Mouse (Mus musculus) CD8-positive naive resting alpha-beta T cell, adult 2 months (primary cell): ENCODE measurements at regions not wholly inside any gene's neighbourhood (a gene's known extent, or its start where the extent isn't known, plus 50 kb on each side); places are given as distances from the start of the nearest gene placed in this dataset.

Experiments used
- DNase-seq, 2 experiments: peaks; one replicate each; pipeline ENCODE4 v3.0.0; 2022; ENCODE audit warnings: low read depth in 2 of 2, low spot score in 2 of 2

DNA sequence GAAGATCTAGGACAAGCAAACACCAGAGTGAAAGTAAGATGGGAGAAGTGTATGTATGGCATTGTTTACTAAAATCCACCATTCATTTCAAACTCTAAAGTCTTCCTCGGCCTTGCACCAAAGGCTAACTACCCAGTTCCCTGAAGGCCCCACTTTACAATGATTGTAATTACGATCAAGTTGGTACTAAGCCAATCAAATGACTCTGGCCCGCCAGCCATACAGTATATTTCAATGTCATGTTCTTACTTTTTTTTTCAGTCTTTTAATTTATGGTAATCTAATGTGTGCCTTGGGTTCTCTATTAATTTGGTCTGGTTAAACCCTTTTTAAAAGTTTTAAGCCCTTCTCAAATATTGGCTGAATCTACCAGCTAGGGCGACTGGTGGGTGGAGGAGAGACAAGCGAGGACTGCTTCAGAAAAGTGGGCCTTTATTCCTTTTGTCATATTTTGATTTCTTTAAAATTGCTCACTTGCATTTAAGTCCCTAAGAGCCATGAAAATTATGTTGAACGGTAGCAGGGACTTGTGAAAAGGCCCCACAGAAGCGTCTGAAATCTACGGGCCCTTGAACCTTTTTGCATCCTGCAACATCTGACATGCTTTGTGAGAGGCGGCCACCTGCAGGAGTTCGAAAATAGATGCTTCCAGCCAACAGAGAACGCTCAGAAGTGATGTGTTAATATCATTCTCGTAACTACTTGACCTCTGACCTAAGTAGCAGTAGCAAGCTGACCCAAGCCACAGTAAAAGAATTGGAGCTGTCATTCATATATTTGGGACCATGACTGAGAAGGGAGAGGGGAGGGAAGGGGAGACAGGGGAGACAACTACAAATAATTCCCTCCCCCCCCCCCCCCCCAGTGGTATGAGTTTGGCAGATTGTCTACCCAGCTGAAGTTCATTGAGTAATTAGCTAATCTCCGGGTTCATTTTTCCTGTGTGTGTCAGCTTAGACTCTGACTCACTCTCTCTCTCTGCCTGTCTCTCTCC is 197.2 kb downstream of the Cdca7 start:
- DNase-seq: no peak

DNA sequence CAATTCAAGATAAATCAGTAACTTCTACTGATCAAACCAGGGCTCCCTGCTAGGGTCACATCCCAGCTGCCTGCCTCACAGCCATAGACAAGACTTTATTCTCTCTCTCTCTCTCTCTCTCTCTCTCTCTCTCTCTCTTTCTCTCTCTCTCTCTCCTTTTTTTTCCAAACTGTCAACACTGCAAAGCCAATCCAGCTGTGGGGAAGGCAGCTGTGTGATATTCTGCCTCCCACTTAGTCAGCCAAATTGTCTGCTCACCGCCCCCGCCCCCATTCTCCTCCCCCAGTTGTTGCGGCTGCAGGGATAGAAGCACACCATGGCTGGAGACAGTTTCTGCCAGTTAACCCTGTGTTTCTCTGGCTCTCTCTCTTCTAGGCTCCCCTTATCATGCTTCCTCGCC is 198.3 kb downstream of the Cdca7 start:
- no peak for DNase-seq

DNA sequence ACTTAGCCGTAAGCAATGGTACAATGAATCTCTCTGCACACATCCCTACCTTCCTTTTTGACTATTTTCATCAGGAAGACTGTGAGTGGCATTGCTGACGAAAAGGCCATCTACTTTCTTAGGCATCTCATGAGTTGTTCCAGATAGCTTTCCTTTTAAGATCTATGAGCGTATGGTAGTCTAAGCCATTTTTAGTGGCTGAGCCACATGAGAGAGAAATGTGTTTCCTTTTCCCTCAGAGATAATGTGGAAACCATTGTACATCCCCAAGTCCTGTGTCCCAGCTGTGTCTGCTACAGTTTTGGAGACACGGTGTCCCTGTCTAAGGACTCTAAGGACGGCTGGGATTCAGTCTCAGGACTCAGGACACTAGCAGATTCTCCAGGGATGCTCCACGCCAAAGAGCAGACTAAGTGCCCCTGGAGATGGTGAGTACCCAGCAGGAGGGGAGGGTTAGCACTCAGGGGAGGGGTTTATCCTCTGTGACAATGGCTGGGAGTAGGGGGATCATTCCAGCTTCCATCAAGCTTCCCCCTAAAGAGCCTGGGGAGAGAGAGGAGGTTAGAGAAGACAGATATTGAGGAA is 199.0 kb downstream of the Cdca7 start:
- no peak for DNase-seq

DNA sequence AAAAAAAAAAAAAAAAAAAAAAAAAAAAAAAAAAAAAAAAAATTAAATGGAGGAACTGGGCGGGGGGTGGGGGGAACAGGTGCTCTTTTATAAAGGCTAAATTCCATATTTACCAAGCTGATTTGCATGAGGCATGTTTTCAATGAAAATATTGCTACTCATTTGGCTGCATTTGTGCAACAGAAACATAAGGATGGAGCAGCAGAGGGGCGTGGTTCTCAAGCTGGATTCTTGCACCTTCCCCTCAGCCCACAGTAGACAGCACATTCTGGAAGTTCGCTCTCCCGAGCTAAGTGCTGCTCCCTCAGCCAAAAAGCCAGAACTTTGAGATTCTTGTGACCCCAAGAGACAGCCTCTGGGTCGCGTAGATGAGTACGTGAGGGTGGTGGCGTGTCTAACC is 201.8 kb downstream of the Cdca7 start:
- DNase-seq: no peak

DNA sequence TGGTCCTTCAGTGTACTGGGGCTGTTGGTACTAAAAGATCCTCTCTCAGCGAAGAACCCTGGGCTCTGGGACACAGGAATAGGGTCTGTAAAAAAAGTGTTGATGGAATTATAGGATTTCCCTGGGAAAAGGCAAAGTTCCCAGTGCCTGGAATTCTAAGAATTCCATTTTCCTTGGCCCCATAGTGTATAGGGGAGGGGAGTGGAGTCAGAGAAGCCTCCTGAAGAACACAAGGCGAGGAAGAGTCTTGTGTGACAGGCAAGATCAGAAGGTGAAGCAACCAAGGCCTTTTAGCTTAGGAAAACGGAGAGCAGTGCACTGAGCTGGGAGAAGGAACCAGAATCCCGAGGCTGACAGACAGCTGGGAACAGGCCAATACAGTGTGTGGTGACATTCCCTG is 212.1 kb downstream of the Cdca7 start:
- no peak for DNase-seq

DNA sequence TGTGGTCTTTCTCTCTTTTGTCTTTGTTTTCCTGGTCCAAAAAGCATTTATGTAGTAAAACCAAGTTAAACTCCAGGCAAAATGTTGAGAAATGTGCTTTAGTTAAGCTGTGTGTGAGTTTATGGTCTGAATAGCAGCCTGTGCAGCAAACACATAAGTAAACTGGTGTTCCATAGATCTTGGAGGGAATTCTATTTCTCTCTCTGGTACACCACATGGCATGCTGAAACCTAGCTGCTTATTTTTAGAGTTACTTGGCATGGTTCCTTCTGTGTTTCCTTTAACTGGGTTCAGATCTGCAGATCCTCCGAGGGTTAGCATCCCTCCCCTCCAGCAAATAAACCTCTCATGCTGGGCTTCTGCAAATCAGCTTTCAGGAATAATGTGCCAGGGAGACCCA is 225.1 kb downstream of the Cdca7 start:
- DNase-seq: no peak

DNA sequence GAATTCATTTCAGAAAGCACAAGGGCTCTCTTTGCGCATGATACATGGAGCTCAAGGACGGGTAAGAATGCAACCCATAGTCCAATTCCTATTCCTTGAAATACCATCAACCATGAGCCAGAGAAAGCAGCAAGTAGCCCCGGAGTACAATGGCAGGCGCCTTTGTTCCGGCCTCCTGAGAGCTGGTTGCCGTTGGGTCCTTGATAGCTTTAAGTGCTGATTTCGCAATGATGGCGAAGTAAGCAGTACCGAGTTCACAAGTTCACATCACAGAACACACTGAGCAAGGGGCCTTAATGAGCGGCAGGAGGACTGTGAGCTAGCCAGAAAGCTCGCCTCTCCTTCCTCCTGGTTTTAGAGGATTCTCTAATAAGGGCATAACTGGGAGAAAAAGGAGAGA is 227.3 kb downstream of the Cdca7 start:
- no peak for DNase-seq

DNA sequence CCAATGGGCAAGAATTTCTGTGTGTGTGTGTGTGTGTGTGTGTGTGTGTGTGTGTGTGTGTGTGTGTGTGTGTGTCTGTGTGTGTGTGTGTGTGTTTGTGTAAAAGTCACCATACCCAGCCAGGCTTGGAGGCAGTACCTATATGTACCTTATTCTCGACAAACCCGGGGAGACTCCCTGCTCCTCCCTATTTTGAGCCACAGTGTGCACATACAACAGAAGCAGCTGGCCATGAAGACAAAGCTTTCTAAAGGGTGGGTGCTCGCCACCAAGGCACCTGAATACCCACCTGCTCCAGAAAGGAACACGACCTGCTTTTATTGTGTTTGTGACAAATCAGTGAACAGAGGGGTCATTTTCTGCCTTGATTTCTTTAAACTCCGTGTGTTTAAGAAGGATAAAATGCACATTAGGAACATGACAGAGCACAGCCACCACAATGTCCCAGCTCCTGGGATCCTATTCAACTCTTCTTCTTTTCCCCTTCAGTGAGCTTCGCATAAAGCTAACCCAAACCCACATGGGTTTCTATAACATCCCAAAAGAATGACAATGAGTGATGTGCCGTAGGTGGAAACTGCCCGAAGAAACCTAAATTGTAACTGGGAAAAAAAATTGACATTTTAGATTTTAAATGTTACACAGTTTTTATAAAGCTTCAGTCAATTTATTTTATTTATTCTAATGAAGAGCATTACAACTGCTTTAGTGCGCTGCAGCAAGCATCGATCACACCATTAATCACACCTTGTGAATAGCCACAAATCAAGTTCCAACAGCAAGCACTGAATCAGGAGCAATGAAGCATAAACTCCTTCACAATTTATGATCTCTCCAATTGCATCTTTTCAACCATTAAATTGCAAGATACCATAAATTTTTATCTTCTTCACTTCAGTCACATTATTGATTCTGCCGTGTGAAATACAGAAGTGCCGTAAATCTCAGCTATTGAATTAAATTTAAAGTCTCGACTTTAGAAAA is 232.0 kb downstream of the Cdca7 start:
- DNase-seq: no peak

DNA sequence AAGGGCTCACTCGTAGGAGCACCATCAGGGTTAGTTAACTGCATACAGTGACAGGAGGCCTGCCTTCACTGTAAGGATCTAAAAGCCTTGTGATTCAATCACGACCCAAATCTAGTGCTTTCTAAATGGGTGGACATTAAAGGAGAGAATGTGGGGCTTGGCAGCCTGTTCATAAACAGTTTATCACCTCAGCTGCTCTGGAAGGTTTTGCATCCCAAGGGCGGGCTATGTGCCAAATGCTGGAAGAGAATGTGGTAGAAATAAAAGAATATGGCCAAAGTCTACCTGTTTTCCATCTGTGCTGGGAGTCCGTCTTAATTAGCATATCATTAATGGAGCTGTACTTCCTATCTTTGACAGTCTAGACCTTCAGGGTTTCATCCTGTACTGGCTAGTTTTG is 241.0 kb downstream of the Cdca7 start:
- no peak for DNase-seq

DNA sequence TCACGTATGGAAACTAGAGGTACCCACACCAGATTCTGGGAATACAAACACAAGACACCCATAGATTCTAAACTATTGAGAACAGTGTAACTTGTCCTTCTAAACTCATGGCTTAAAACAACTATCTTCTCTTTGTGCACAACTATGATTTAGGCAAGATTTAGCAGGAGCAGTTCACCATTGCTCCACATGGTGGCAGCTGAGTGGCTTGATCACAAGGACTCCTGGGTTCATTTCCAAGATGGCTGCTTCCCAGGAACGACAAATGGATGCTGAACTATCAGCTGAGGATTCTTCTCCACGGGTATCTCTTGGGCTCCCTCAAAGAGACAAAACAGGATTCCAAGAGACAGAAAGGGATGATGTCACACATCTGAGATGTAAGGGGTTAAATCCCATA is 251.5 kb downstream of the Sp3 start:
- no peak for DNase-seq

DNA sequence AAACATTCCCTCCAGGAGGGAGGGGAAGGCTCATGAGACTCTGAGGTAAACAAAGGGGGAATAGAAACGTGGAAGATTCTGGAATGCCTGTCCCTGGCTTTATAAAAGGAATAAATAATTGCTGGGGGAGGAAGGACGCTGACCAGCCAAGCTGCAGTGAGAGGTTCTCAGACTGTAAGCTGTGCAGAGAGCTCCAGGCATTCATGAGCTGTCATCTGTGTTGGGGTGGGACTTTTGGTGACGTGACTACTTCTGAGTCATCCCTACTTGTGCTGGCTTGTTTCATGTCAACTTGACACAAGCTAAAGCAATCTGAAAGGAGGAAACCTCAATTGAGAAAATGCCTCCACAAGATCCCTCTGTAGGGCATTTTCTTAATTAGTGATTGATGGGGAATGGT is 246.9 kb downstream of the Sp3 start:
- no peak for DNase-seq

DNA sequence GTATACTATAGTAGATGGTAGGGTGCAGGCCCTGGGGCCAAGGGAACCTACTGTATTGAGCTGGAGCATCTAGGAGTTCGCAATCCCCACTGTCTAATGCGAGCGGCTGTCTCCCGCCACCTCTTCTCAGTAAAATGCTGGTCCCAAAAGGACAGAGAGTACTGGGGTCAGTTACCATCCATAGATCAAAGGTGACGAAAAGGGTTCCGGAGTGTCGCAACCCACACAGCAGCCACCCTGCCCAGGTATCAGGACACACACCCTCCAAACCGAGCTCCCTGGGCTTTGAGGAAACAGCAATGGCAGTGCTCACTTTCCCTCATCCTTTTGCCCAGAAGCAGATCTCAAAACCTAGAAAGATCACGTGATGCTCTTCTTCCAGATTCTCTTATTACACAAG is 245.2 kb downstream of the Sp3 start:
- DNase-seq: no peak

DNA sequence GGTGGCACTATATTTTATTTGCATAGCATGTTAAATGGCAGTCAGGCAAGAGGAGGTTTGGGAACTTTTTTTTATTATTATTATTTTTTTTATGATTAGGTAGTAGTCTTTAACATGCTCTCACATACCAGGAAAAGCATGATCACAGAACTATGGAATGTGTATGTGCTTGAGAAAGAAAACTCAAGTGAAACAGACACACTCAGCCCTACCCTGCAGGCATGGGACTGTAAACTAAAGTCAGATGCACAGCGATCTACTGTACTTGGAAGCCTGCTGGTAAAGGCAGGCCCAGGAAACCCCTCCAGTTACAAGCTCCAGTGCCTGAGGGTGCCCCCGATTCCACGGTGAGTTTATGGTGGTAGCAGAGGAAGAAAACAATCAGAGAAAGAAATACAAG is 243.6 kb downstream of the Sp3 start:
- DNase-seq: no peak

DNA sequence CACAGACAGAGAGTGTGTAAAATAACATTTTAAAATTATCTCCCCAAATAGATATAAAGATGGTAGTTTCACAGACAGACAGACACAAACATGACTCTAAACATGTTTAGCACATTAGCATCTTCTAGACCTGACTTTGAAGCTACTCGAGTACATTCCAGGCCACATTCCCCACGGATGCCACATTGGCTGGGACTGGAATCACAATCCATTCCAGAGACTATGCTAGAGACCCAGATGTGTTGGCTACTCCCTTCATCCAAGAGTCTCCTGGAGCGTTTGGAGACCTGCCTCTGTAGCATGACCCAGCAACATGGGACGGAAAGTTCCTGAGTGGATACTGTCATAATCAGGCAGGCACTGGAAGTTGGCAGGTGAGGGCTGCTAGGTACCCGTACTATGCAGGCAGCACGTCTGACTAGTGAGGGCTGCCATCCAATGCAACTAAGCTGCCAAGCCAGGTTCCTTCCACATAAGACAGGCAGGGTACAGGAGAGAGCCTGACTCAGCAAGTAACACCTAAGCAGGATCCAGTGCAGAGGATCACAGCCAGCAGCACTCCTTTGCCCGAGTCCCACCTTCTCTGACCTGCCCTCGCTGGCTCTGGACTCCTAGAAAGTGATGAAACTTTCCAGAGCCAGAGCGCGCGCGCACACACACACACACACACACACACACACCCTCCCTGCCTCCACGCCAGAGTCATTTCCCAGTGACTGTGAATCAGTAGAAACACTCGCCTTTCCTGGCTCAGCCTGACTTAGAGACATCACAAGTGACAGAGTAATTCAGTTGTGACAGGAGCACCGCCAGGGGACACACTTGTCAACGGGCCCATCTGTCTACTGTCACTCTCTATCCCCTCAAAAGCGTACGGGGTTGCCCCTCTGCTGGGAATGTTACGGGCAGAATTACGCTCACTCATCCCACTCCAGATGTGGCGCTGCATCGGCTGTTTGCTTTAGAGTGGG is 239.6 kb downstream of the Sp3 start:
- no peak for DNase-seq

DNA sequence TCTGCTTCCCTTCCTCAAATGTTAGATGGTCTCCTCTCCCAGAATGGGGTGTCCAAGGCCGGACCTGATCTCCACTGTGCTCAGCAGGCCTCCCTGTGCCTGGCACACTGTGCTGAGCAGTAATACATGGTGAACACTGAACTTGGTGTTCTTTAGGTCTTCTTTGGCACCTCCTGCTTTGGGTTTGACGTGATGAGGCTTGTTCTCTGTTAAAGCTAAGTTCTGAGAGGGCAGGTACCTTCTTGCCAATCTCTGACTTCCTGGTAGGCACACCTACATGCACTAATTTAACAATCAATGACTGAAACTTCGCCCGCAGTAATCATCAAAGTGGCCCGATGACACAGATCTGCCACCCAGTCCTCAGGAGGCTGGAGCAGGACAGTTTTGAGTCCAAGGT is 238.5 kb downstream of the Sp3 start:
- no peak for DNase-seq

DNA sequence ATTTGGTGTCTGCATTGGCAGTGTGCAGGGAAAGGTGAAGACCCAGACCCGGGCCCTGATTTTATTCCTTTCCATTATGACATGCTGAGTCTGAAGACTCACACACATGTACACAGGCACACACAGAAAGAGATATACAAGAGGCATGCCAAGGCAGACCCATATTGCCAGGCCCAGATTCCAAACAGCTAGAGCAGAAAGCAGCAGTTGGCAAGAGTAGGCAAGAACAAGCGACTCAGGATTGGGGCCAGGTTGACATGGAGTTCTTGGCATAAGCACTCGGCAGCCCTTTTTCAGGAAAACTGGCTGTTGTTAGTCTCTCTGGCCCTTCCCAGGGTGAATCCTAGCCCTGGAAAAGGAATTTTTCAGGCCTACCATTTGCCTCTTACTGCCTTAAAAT is 236.6 kb downstream of the Sp3 start:
- DNase-seq: no peak

DNA sequence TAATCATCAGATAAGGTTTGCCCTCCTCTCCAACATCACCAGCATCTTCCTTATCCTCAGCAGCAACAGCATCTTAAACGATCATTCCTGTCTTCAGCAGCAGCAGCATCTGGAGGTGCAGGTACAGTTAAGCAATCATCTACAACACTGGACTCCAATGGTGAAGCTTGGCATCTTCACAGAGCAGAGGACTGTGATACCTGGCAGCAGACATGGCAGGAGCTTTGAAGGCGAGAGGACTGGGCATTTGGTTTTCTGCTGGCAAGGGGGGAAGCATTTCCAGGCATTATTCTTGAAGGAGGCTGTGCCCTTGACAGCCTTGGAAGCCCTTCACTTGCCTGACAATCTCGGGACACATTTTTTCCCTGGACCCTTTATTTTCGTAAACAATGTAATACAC is 235.3 kb downstream of the Sp3 start:
- DNase-seq: no peak

DNA sequence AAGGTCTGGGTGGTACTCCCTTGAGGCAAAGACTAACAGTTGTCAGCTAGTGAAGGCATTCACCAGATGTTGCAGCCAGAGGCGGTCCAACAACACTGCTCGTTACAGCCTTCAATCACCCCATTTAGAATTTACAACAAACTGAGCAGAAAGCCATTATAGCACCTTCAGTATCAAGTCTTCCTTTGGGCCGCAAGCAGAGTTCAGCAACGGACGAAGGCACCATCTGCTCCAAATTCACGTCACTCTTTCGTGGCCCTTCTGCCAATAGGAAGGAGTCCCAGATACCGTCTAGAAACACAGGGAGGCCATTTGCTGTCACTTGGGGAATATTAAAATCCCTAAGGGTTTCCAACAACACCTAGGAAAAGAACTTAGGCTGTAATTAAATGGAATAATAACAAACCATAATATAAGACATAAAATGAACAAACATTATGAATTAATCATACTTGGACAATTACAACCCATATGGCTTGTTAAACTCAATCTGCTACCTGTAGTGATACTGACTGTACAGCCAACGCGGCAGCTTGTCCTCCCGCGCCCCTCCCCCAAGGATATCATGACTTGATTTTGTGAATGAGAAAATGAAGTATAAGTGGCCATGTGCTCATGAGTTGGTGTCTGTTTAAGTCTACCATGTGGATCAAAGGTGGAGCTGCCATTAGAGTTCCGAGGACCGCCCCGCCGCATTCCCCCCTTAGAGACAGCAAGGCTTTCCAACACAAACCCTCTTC is 233.6 kb downstream of the Sp3 start:
- no peak for DNase-seq

DNA sequence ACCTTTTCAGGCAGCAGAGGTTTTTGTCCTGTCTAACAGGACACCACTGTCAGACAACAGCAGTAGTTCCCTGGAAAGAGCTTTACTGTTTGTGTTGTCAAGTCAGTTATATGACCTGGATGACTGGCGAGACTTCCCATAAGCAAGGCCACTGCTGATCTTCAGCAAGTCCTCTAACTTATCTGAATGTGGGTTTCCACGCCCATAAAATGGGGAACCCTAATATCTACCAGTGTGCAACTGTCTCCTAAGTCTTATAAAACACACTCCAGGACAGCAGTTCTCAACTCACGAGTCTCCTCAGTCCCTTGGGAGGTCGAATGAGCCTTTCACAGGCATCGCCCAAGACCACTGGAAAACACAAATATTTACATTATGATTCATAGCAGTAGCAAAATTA is 232.9 kb downstream of the Sp3 start:
- DNase-seq: no peak

DNA sequence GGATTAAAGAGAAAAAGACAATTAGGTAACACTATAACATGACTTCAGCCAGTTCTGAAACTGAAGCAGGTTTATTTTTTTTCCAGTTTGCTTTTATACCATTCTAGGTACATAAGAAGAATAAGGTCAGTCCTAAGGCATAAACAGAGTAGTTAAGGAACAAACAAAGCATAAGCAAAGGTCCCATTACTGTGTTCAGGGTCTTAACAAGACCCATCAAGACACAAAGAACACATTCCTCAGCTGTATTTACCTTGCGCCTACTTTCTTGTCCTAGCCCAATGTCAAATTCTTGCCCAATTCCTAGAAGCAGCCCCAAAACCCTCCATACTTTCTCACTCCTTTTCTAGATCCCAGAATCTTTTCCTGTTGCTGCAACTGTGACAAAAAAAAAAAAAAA is 230.8 kb downstream of the Sp3 start:
- no peak for DNase-seq
